Mouse (Mus musculus) embryonic fibroblast, embryonic 13.5 days (primary cell): ENCODE measurements around the gene Fads2. TPM values are rescaled to one million over a fixed set of nuclear protein-coding genes. Genes with fewer than 3 reads are reported as not detected.

Experiments
- H3K27ac ChIP-seq: 2 replicates; pipeline ENCODE4 v1.5.1; 2012; ENCODE audit warnings: low read length, control low read depth, inconsistent platforms; ENCODE audit not compliant: insufficient read depth
- H3K4me1 ChIP-seq: 2 replicates; pipeline ENCODE4 v1.6.1; 2011; ENCODE audit warnings: low read length; ENCODE audit not compliant: control insufficient read depth, insufficient read depth
- H3K4me3 ChIP-seq: 2 replicates; pipeline ENCODE4 v1.5.1; 2011; ENCODE audit warnings: mild to moderate bottlenecking, control low read depth, low read length; ENCODE audit not compliant: insufficient read depth
- CTCF ChIP-seq: IDR thresholded peaks from 2 replicates; pipeline ENCODE4 v1.5.1; 2011; ENCODE audit warnings: mild to moderate bottlenecking, control low read depth, low read length, moderate library complexity, borderline replicate concordance; ENCODE audit not compliant: insufficient read depth
- POLR2A ChIP-seq: IDR thresholded peaks from 2 replicates; pipeline ENCODE4 v1.6.1; 2011; ENCODE audit warnings: low read depth, mild to moderate bottlenecking, control low read depth, low read length, moderate library complexity
- polyA plus RNA-seq: library from polyadenylated mRNA; stranded (reverse); fragments of >200 nt; gene quantifications from 2 replicates; pipeline ENCODE4 v1.2.4, GENCODE M21; 2011; ENCODE audit warnings: low read depth; ENCODE audit not compliant: missing spikeins, insufficient read length

Gene Fads2
- polyA plus RNA-seq, 1 experiment = 86.3 TPM

GRCm38 (mm10) chr19:10123892-10124634, 22.5 kb upstream of the Fads2 start:
- TF ChIP-seq CTCF (no peak), POLR2A (no peak)
- H3K4me3 ChIP-seq = no peak overlapping the region
- H3K27ac ChIP-seq = no peak overlapping the region
- no peaks in the 10 kb centered on the region for H3K4me1 ChIP-seq

GRCm38 (mm10) chr19:10122021-10122631, 20.6 kb upstream of the Fads2 start:
- TF ChIP-seq POLR2A (no peak), CTCF (no peak)
- no peaks in the 10 kb centered on the region for H3K4me1 ChIP-seq
- H3K27ac ChIP-seq = no peak overlapping the region

GRCm38 (mm10) chr19:10116641-10117040, 15.1 kb upstream of the Fads2 start:
- TF ChIP-seq CTCF (no peak), POLR2A (no peak)
- Histone ChIP-seq H3K4me3 (no peak overlapping the region), H3K27ac (no peak overlapping the region), H3K4me1 (peaks cover 7% of the 10 kb centered on the region)

More at GRCm38 (mm10) chr19:10122021-10122631, 20.6 kb upstream of the Fads2 start:
- no peak overlapping the region for H3K4me3 ChIP-seq

- TF ChIP-seq CTCF = no peak
- no peak for TF ChIP-seq POLR2A
- peaks cover 7% of the 10 kb centered on the region for H3K4me1 ChIP-seq
- H3K4me3 ChIP-seq = no peak overlapping the region
- no peak overlapping the region for H3K27ac ChIP-seq
These were observed 14.0 kb upstream of the Fads2 start for GRCm38 (mm10) chr19:10115373-10116158.

- Histone ChIP-seq H3K4me3 (no peak overlapping the region), H3K4me1 (peaks cover 10% of the 10 kb centered on the region), H3K27ac (0 out of 2 replicates have a peak overlapping the region, but pooled peaks have one; percentile 3)
- TF ChIP-seq POLR2A (no peak), CTCF (no peak)
These were observed 11.4 kb upstream of the Fads2 start for GRCm38 (mm10) chr19:10112956-10113355.

GRCm38 (mm10) chr19:10108666-10109065, 7.1 kb upstream of the Fads2 start:
- no peak for TF ChIP-seq CTCF
- no peak for TF ChIP-seq POLR2A
- H3K4me3 ChIP-seq = no peak overlapping the region

GRCm38 (mm10) chr19:10108129-10108528, 6.6 kb upstream of the Fads2 start:
- H3K4me1 ChIP-seq = peaks cover 6% of the 10 kb centered on the region
- TF ChIP-seq POLR2A = no peak
- no peak for TF ChIP-seq CTCF
- H3K27ac ChIP-seq = no peak overlapping the region
- H3K4me3 ChIP-seq = no peak overlapping the region

More at GRCm38 (mm10) chr19:10108666-10109065, 7.1 kb upstream of the Fads2 start:
- Histone ChIP-seq H3K27ac (no peak overlapping the region), H3K4me1 (peaks cover 10% of the 10 kb centered on the region)

GRCm38 (mm10) chr19:10107051-10107611, 5.6 kb upstream of the Fads2 start:
- peaks cover 10% of the 10 kb centered on the region for H3K4me1 ChIP-seq
- no peak overlapping the region for H3K4me3 ChIP-seq
- no peak for TF ChIP-seq POLR2A
- no peak for TF ChIP-seq CTCF
- H3K27ac ChIP-seq = no peak overlapping the region

GRCm38 (mm10) chr19:10106634-10107033, 5.1 kb upstream of the Fads2 start:
- Histone ChIP-seq H3K27ac (no peak overlapping the region), H3K4me1 (peaks cover 10% of the 10 kb centered on the region), H3K4me3 (no peak overlapping the region)
- TF ChIP-seq POLR2A = no peak
- no peak for TF ChIP-seq CTCF
